Mouse (Mus musculus) MEL (cell line): ENCODE results near the gene Unc119b. TPM values are rescaled to one million over a fixed set of nuclear protein-coding genes. Genes with fewer than 3 reads are reported as not detected.

Experiments used
- DNase-seq: peaks from one replicate; pipeline ENCODE4 v3.0.0; 2011; ENCODE audit warnings: low read depth, low spot score
- H3K27ac ChIP-seq: 2 replicates; pipeline ENCODE4 v1.5.1; 2012; ENCODE audit warnings: low read depth, mild to moderate bottlenecking, control low read depth, low read length, moderate library complexity; ENCODE audit not compliant: control insufficient read depth
- H3K27me3 ChIP-seq, 2 experiments: fragments of 150-350 bp in 1 of 2; sonication (generic) in 1 of 2; 2 replicates each; pipeline ENCODE4 v1.6.1; 2012; ENCODE audit warnings: low read length in 2 of 2, mild to moderate bottlenecking in 2 of 2, improper control_type of control experiment in 1 of 2, moderate library complexity in 1 of 2; ENCODE audit not compliant: insufficient read depth in 2 of 2, control insufficient read depth in 1 of 2
- H3K36me3 ChIP-seq, 2 experiments: 2 replicates each; pipeline ENCODE4 v1.6.1; 2012 to 2014; ENCODE audit warnings: low read length in 2 of 2, improper control_type of control experiment in 1 of 2, inconsistent platforms in 1 of 2, mild to moderate bottlenecking in 1 of 2; ENCODE audit not compliant: insufficient read depth in 2 of 2, control insufficient read depth in 1 of 2
- H3K4me1 ChIP-seq, 2 experiments: fragments of 150-350 bp in 1 of 2; sonication (generic) in 1 of 2; 2 replicates each; pipeline ENCODE4 v1.6.1; 2012; ENCODE audit warnings: low read length in 2 of 2, improper control_type of control experiment in 1 of 2, mild to moderate bottlenecking in 1 of 2; ENCODE audit not compliant: insufficient read depth in 2 of 2, control insufficient read depth in 1 of 2
- H3K4me3 ChIP-seq, 2 experiments: fragments of 150-350 bp in 1 of 2; sonication (generic) in 1 of 2; 2 replicates each; pipeline ENCODE4 v1.5.1; 2012; ENCODE audit warnings: low read depth in 2 of 2, low read length in 2 of 2, mild to moderate bottlenecking in 2 of 2, moderate library complexity in 2 of 2, control low read depth in 1 of 2, improper control_type of control experiment in 1 of 2; ENCODE audit not compliant: control insufficient read depth in 1 of 2, insufficient read depth in 1 of 2
- H3K79me2 ChIP-seq: 2 replicates; pipeline ENCODE4 v1.6.1; 2012; ENCODE audit warnings: mild to moderate bottlenecking, low read length, moderate library complexity; ENCODE audit not compliant: control insufficient read depth, poor library complexity, insufficient read depth
- H3K9ac ChIP-seq: 2 replicates; pipeline ENCODE4 v1.6.1; 2012; ENCODE audit warnings: low read depth, mild to moderate bottlenecking, control low read depth, low read length, moderate library complexity; ENCODE audit not compliant: control insufficient read depth, poor library complexity, severe bottlenecking
- H3K9me3 ChIP-seq: fragments of 150-350 bp; sonication (generic); replicated peaks from 2 replicates; pipeline ENCODE4 v1.6.1; 2012; ENCODE audit warnings: mild to moderate bottlenecking, low read length, improper control_type of control experiment, moderate library complexity; ENCODE audit not compliant: insufficient read depth
- BHLHE40 ChIP-seq: IDR thresholded peaks from 2 replicates; pipeline ENCODE4 v1.6.1; 2012; ENCODE audit warnings: low read depth, mild to moderate bottlenecking, inconsistent platforms, low read length, improper control_type of control experiment, borderline replicate concordance
- CHD2 ChIP-seq: IDR thresholded peaks from 2 replicates; pipeline ENCODE4 v1.6.1; 2011; ENCODE audit warnings: low read length, improper control_type of control experiment
- ELF1 ChIP-seq: IDR thresholded peaks from 2 replicates; pipeline ENCODE4 v1.6.1; 2014; ENCODE audit warnings: low read depth, mild to moderate bottlenecking, inconsistent platforms, low read length, improper control_type of control experiment, moderate library complexity
- ETS1 ChIP-seq: IDR thresholded peaks from 2 replicates; pipeline ENCODE4 v1.6.1; 2012; ENCODE audit warnings: low read depth, mild to moderate bottlenecking, inconsistent platforms, low read length, improper control_type of control experiment, moderate library complexity
- HCFC1 ChIP-seq: IDR thresholded peaks from 2 replicates; pipeline ENCODE4 v1.6.1; 2012; ENCODE audit warnings: low read depth, mild to moderate bottlenecking, inconsistent platforms, low read length, improper control_type of control experiment, moderate library complexity
- MAX ChIP-seq: IDR thresholded peaks from 2 replicates; pipeline ENCODE4 v1.6.1; 2011; ENCODE audit warnings: low read length, improper control_type of control experiment
- MAZ ChIP-seq: IDR thresholded peaks from 2 replicates; pipeline ENCODE4 v1.6.1; 2012; ENCODE audit warnings: low read depth, mild to moderate bottlenecking, inconsistent platforms, low read length, improper control_type of control experiment
- MEF2A ChIP-seq: IDR thresholded peaks from 2 replicates; pipeline ENCODE4 v1.6.1; 2014; ENCODE audit warnings: low read depth, mild to moderate bottlenecking, inconsistent platforms, low read length, improper control_type of control experiment; ENCODE audit not compliant: poor library complexity, insufficient replicate concordance, severe bottlenecking; ENCODE audit errors: extremely low read depth
- MXI1 ChIP-seq: IDR thresholded peaks from 2 replicates; pipeline ENCODE4 v1.6.1; 2011; ENCODE audit warnings: mild to moderate bottlenecking, low read depth, low read length, improper control_type of control experiment
- MYB ChIP-seq: IDR thresholded peaks from 2 replicates; pipeline ENCODE4 v1.6.1; 2011; ENCODE audit warnings: mild to moderate bottlenecking, low read depth, low read length, improper control_type of control experiment
- NELFE ChIP-seq: IDR thresholded peaks from 2 replicates; pipeline ENCODE4 v1.6.1; 2011; ENCODE audit warnings: low read depth, low read length, improper control_type of control experiment
- NRF1 ChIP-seq: IDR thresholded peaks from 2 replicates; pipeline ENCODE4 v1.6.1; 2014; ENCODE audit warnings: low read depth, mild to moderate bottlenecking, inconsistent platforms, low read length, improper control_type of control experiment, moderate library complexity; ENCODE audit not compliant: poor library complexity, insufficient read depth, severe bottlenecking
- POLR2AphosphoS2 ChIP-seq: IDR thresholded peaks from 2 replicates; pipeline ENCODE4 v1.6.1; 2011; ENCODE audit warnings: low read length, improper control_type of control experiment
- RAD21 ChIP-seq: IDR thresholded peaks from 2 replicates; pipeline ENCODE4 v1.6.1; 2011; ENCODE audit warnings: mild to moderate bottlenecking, low read depth, low read length, improper control_type of control experiment
- RCOR1 ChIP-seq: IDR thresholded peaks from 2 replicates; pipeline ENCODE4 v1.6.1; 2012; ENCODE audit warnings: low read depth, mild to moderate bottlenecking, inconsistent platforms, low read length, improper control_type of control experiment
- SMC3 ChIP-seq: IDR thresholded peaks from 2 replicates; pipeline ENCODE4 v1.6.1; 2011; ENCODE audit warnings: low read depth, low read length, improper control_type of control experiment
- TBP ChIP-seq: IDR thresholded peaks from 2 replicates; pipeline ENCODE4 v1.8.0; 2011; ENCODE audit warnings: low read depth, low read length, improper control_type of control experiment
- ZC3H11A ChIP-seq: IDR thresholded peaks from 2 replicates; pipeline ENCODE4 v1.6.1; 2012; ENCODE audit warnings: low read depth, mild to moderate bottlenecking, inconsistent platforms, low read length, improper control_type of control experiment
- ZKSCAN1 ChIP-seq: IDR thresholded peaks from 2 replicates; pipeline ENCODE4 v1.6.1; 2012; ENCODE audit warnings: low read depth, mild to moderate bottlenecking, inconsistent platforms, low read length, improper control_type of control experiment, moderate library complexity
- ZMIZ1 ChIP-seq: IDR thresholded peaks from 2 replicates; pipeline ENCODE4 v1.6.1; 2012; ENCODE audit warnings: low read depth, mild to moderate bottlenecking, inconsistent platforms, low read length, improper control_type of control experiment, moderate library complexity
- polyA plus RNA-seq, 2 experiments: library from polyadenylated mRNA; stranded (reverse) in 1 of 2; unstranded in 1 of 2; fragments of >175 nt in 1 of 2; fragments of >200 nt in 1 of 2; gene quantifications; 2 replicates each; pipeline versions ENCODE4 v1.2.1 to v1.2.4; 2012; ENCODE audit warnings: low replicate concordance in 2 of 2, low read depth in 1 of 2; ENCODE audit not compliant: insufficient read length in 2 of 2, insufficient read depth in 1 of 2, missing spikeins in 1 of 2
- total RNA-seq: library from RNA; depleted of rRNA; stranded (reverse); fragments of 300-350 nt; gene quantifications from 2 replicates; pipeline ENCODE4 v1.2.3, GENCODE M21; 2012

Unc119b gene
- total and polyA plus RNA-seq, 3 experiments = 18.6 to 25.7 TPM; not detected in 1

DNA sequence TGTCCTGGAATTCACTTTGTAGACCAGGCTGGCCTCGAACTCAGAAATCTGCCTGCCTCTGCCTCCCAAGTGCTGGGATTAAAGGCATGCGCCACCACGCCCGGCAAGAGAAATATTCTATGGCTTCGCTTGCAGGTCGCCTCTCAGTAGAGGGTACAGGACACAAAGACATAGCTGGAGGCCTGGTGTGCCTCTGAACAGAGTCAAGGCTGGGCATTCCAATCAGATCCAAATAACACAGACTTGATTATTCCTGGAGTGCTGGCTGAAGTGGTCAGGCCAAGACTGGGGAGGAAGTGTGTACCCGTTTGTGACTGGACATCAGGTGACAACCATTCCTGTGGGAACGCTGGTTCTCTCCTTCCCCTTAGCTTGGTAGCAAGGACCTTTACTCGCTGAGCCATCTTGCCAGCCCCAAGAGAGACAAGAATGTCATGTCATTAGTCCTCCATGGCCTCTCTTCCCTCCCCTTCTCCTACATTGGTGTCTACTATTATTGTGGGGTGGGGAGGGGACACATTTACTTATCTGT lies 7.5 kb upstream of the Unc119b start:
- Histone ChIP-seq H3K36me3 (peaks cover 0 to 2% of the 10 kb centered on the region in 2 experiments; a peak in 2 of 4 replicates), H3K4me3 (no peak overlapping the region)
- TF ChIP-seq NELFE (no peak), HCFC1 (no peak), NRF1 (no peak), BHLHE40 (no peak), RCOR1 (no peak), RAD21 (no peak), MAX (no peak), SMC3 (no peak), MYB (no peak), MEF2A (no peak), ZKSCAN1 (no peak), MAZ (no peak), CHD2 (no peak), ETS1 (no peak)

GRCm38 (mm10) chr5:115140726-115141125 lies 6.0 kb upstream of the Unc119b start:
- Histone ChIP-seq H3K27me3 (no peaks in the 10 kb centered on the region), H3K4me3 (no peak overlapping the region), H3K36me3 (no peaks in the 10 kb centered on the region), H3K9me3 (no peaks in the 10 kb centered on the region), H3K9ac (no peak overlapping the region), H3K4me1 (no peaks in the 10 kb centered on the region), H3K79me2 (no peaks in the 10 kb centered on the region), H3K27ac (no peak overlapping the region)
- TF ChIP-seq ZMIZ1 (no peak), ELF1 (no peak), ZC3H11A (no peak), TBP (no peak), MXI1 (no peak), POLR2AphosphoS2 (peak; percentile 6; the same call in 1 of the 2 replicates), SMC3 (no peak)
- no peak for DNase-seq

More for the DNA sequence above, 7.5 kb upstream of the Unc119b start:
- no peak overlapping the region for H3K27ac ChIP-seq
- H3K9me3 ChIP-seq = no peaks in the 10 kb centered on the region
- no peaks in the 10 kb centered on the region for H3K79me2 ChIP-seq
- no peak overlapping the region for H3K9ac ChIP-seq
- no peaks in the 10 kb centered on the region for H3K4me1 ChIP-seq
- no peak for DNase-seq
- H3K27me3 ChIP-seq = no peaks in the 10 kb centered on the region
